Mouse (Mus musculus) gastrocnemius, postnatal 10 days (tissue): ENCODE data around the gene Rem2. TPM values are rescaled to one million over a fixed set of nuclear protein-coding genes. Genes with fewer than 3 reads are reported as not detected.

Experiments
- DNase-seq: peaks from one replicate; pipeline ENCODE4 v3.0.0; 2021; ENCODE audit warnings: mixed read lengths
- long read RNA-seq, 2 experiments: library from polyadenylated mRNA; stranded (forward); transcript quantifications; one replicate each; pipeline ENCODE4 v2.0.0; 2021
- total RNA-seq, 2 experiments: library from RNA; stranded (reverse); gene quantifications; 2 replicates each; pipeline ENCODE4 v1.2.3; 2021

Gene Rem2
- total RNA-seq, result under 1 TPM in 1 of 2 experiments, not detected in 1; 0.14 TPM
- long read RNA-seq, experiment 1, result 0 reads
- long read RNA-seq, experiment 2, result 0 reads

- DNase-seq, result peak; percentile 14
These were observed at the start of gene Rem2 for GRCm38 (mm10) chr14:54475941-54476844. Rem2 (plus strand) TSS chr14:54476100.

- peak; percentile 94 for DNase-seq
These were observed 49.1 kb upstream of the Rem2 start, which contains the start of gene Mrpl52 for GRCm38 (mm10) chr14:54426689-54427398. Mrpl52 (plus strand) TSS chr14:54426909.

DNA sequence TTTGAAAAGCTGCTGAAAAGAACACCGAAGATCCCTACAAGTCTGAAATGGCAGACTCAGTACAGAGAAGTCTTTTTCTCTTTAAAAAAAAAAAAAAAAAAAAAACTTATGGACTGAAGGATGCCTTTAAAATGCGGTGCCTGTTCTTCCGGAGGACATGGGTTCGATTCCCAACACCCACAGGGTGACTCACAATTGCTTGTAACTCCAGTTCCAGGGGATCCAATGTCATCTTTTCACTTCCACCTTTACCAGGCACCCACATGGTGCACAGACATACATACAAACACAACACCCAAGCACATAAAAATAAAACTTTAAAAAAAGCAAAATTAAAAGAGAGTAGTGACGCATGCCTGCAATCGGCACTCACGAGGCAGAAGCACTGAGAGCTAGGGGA, 48.2 kb upstream of the Rem2 start:
- no peak for DNase-seq

DNA sequence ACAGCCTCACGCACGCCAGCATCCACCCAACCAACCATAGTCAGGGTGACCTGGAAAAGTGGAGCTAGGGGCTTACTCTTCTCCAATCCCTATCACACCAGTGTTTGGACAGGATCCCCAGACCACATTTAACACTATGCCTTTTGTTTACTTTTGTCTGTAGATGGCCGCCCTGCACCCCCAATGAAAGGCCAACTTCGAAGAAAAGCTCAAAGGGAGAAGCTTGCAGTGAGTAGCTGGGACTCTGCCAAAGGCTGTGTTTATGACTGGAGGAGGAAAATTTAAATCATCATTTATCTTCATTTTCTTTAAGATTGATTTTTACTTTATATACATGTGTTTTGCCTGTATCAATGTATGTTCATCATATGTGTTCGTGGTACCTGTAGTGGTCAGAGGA, 47.5 kb upstream of the Rem2 start:
- DNase-seq, result no peak

DNA sequence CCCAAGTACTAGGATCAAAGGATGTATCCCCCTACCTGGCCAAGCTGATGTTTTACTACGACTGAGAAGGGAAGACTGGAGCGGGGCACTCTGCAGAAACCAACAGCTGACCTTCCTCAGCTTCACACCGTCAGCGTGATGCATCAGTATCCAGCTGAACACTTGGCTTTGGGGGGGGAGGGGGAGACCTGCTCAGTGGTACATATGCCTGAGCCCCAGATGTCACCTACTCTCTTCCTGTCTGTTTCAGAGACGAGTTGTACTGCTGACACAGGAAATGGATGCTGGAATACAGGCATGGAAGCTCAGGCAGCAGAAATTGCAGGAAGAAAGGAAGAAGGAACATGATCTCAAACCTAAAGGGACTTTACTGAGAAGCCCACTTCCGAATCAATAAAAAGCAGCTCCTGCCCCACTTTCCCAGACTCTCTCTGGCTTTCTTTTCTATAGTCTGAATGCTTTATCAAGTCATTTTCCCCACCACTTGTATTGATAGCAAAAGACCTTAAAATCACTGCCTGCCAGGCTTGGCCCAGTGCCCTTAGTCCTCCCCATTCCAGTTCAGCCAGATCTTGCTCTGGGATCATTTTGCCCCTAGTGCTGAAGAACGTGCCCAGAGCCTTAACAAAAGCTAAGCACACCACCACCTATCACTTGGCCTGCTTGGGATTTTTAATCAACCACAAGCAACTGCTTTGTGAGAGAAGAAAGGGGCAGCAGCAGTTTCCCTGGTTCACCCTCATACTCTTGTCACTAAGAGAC, 46.4 kb upstream of the Rem2 start:
- DNase-seq, result no peak

DNA sequence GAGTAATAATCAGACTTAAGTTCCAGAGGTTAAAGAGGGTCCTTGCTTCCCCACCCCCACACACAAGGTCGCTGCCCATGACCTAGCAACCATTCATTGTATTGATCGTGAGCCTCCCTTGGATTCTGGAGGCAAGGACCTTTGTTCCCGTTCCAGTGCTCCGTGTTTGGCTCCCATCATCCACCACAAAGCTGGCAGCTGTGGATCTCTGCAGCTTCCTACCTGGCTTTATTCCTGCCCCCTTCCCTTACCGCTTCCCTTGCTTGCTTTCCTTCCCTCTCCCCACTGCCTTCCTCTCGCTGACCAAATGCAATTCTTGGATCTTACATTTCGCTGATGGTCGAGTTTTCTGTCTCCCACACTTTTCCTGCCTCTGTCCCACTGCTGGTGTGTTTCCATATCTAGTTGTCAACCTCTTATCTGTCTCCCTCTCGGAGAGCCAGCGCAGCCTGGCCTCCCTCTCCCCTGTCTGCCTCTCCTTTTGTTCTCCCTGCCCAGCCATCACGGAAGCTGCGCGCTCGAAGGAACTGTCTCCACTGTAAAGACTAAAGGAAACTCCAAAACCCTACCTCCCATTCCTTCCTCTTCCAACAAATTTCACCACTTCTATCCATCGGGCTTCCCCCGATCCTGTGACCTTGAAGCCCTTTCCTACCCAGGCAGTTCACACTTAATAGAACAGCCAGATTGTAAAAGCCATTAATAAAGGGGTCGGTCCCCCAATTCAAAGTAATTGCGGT, 45.3 kb upstream of the Rem2 start:
- no peak for DNase-seq

DNA sequence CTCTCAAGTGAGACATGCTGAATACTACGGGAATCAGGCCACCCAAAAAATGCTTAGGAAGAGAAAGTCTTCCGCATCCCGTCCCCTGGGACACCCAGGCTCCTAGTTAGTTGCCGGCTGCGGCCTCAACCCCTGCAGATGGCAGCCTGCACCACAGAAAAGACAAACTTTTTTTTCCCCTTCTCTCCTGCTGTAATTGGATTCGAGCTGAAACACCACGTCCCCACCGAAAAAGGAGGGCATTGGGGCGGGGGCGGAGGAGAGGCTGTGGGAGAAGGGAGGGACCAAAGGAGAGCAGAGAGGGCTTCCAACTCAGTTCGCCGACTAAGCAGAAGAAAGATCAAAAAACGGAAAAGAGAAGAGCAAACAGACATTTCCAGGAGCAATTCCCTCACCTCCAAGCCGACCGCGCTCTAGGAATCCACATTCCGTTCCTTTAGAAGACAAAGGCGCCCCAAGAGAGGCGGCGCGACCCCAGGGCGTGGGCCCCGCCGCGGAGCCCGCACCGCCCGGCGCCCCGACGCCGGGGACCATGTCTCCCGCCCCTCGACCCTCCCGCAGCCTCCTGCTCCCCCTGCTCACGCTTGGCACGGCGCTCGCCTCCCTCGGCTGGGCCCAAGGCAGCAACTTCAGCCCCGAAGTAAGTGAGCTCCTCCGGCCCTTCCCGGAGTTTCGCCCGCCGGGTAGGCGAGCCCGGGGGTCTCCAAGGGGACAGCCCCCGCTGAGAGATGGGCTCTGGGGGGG, 44.4 kb upstream of the Rem2 start, which contains the start of gene Mmp14:
Gene Mmp14 (plus strand): TSS at position 279 of the 744 bp plus-strand sequence.
- peak; percentile 74 for DNase-seq

DNA sequence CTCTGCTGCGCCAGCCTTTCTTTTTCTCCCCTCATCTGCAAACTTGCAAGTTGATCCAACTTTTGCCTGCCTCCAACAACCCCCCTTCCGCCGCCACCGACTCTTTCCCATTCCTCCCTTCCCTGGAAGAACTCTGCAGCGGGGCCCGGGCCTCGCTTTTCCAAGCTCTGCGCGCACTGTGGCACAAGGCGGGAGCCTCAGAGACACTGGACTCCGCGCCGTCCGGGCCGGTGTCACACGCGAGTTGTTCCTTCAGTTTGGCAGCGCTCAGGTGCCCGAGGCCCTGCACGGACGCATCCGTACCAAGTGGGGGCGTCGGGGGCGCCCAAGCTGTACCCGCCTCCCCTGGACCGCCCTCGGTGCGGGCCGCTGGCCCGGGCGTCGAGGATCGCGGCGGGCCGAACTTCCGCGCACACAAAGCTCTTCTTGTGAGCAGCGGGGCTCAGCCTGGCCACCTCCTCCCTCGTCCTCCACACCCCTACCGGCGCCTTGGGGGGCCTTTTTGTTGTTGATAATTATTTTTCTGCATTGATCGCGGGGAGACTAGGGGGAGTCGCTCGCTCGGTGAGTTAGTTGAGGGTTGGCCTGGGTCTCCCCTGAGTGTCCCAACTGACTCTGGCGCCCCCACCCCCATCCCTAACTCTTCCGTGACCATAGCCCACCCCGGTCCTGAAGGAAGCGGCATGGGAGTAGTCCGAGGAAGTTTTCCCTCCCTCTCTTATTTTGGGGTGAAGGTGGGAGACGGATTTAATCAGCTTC, 43.6 kb upstream of the Rem2 start:
- peak; percentile 51 for DNase-seq

- DNase-seq, result no peak
These were observed 42.8 kb upstream of the Rem2 start for GRCm38 (mm10) chr14:54432837-54433830.

- DNase-seq, result no peak
These were observed 41.9 kb upstream of the Rem2 start for GRCm38 (mm10) chr14:54433941-54434531.

DNA sequence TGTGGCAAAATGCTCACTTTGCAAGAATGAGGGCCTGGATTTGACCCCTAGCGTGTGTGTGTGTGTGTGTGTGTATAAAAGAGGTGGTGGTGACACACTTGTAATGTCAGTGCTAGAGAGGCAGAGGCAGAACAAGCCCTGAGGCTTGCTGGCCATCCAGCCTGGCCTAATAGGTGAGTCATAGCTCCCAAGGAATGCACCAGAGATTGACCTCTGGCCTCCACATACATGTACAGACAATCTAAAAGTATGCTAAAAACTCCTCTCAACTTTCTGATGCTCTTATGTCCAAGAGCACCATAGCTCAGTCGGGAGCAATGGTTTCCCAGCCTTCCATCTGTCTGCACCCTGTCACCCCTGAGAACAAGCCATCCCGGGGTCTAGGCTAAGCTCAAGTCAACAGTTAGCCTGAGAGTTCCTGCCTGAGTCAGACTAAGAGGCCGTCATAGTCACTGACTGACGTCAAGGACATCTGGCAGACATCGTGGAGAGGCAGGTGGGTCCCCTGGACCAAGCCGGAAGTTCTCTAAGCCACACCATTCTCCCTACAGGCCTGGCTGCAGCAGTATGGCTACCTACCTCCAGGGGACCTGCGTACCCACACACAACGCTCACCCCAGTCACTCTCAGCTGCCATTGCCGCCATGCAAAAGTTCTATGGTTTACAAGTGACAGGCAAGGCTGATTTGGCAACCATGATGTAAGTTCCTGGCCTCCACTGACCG, 40.5 kb upstream of the Rem2 start:
- no peak for DNase-seq

GRCm38 (mm10) chr14:54439155-54439554, 36.7 kb upstream of the Rem2 start:
- no peak for DNase-seq

DNA sequence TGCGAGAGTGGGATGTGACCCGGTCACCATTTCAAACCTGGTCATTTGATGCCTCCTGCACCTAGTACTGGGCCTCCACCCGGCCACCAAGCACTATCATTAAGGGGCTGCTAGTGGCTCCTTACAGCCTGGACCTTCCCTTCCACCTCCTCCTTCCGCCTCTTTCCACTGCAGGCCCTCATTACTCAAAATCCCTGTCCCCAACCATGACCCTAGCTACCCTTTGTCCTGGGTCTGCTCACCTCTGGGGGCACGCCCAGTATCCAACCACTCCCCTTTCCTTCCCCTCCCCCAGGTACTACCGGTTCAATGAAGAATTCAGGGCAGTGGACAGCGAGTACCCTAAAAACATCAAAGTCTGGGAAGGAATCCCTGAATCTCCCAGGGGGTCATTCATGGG, 36.3 kb upstream of the Rem2 start:
- DNase-seq, result no peak

DNA sequence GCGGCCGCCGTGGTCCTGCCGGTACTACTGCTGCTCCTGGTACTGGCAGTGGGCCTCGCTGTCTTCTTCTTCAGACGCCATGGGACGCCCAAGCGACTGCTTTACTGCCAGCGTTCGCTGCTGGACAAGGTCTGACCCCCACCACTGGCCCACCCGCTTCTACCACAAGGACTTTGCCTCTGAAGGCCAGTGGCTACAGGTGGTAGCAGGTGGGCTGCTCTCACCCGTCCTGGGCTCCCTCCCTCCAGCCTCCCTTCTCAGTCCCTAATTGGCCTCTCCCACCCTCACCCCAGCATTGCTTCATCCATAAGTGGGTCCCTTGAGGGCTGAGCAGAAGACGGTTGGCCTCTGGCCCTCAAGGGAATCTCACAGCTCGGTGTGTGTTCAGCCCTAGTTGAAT, 35.4 kb upstream of the Rem2 start:
- DNase-seq, result no peak

- no peak for DNase-seq
These were observed 34.5 kb upstream of the Rem2 start for GRCm38 (mm10) chr14:54441365-54441764.

GRCm38 (mm10) chr14:54442548-54442947, 33.4 kb upstream of the Rem2 start:
- DNase-seq, result no peak

GRCm38 (mm10) chr14:54443196-54443595, 32.7 kb upstream of the Rem2 start:
- peak; percentile 65 for DNase-seq
